Mouse (Mus musculus) intestine, embryonic 16.5 days (tissue): ENCODE measurements around the gene Gtf3c4. TPM values are rescaled to one million over a fixed set of nuclear protein-coding genes. Genes with fewer than 3 reads are reported as not detected.

ENCODE experiments used
- ATAC-seq: fragments of 200-750 bp; cut with Nextera tagmentation; 2 replicates; pipeline ENCODE4 v1.8.0; 2017; ENCODE audit warnings: moderate TSS enrichment, moderate library complexity
- H3K27ac ChIP-seq: fragments of 300-500 bp; sonication (generic); 2 replicates; pipeline ENCODE4 v1.5.1; 2014; ENCODE audit warnings: mild to moderate bottlenecking, low read length
- H3K27me3 ChIP-seq: fragments of 300-500 bp; sonication (generic); replicated peaks from 2 replicates; pipeline ENCODE4 v1.6.1; 2014; ENCODE audit warnings: low read length, control low read depth, mixed read lengths; ENCODE audit not compliant: control insufficient read depth, insufficient read depth
- H3K36me3 ChIP-seq: fragments of 300-500 bp; sonication (generic); 2 replicates; pipeline ENCODE4 v1.6.1; 2014; ENCODE audit warnings: low read length, control low read depth; ENCODE audit not compliant: control insufficient read depth, insufficient read depth
- H3K4me1 ChIP-seq: fragments of 300-500 bp; sonication (generic); 2 replicates; pipeline ENCODE4 v1.6.1; 2014; ENCODE audit warnings: low read length, control low read depth, mixed read lengths; ENCODE audit not compliant: control insufficient read depth, insufficient read depth
- H3K4me2 ChIP-seq: fragments of 300-500 bp; sonication (generic); 2 replicates; pipeline ENCODE4 v1.6.1; 2014; ENCODE audit warnings: low read depth, low read length, control low read depth
- H3K4me3 ChIP-seq: fragments of 300-500 bp; sonication (generic); 2 replicates; pipeline ENCODE4 v1.5.1; 2014; ENCODE audit warnings: mild to moderate bottlenecking, low read length
- H3K9ac ChIP-seq: fragments of 300-500 bp; sonication (generic); 2 replicates; pipeline ENCODE4 v1.6.1; 2014; ENCODE audit warnings: low read depth, low read length
- H3K9me3 ChIP-seq: fragments of 300-500 bp; sonication (generic); 2 replicates; pipeline ENCODE4 v1.6.1; 2016; ENCODE audit warnings: low read length, control low read depth; ENCODE audit not compliant: control insufficient read depth
- WGBS: fragments of 180-500 bp; shearing (Covaris S2); extraction: QIAGEN DNeasy Blood & Tissue Kit; methylation state at CpG from one replicate; pipeline ENCODE4 v1.1.7; 2014; 5-methylcytosine and 5-hydroxymethylcytosine counted together
- polyA plus RNA-seq: library from polyadenylated mRNA; unstranded; fragments of >200 nt; fragmentation: Nextera tagmentation; extraction: Ambion mirVana; gene quantifications from 2 replicates; pipeline ENCODE4 v1.2.1, GENCODE M21; 2015

Gtf3c4 gene
- polyA plus RNA-seq, 1 experiment from 2014 or later: 7.1 TPM

DNA sequence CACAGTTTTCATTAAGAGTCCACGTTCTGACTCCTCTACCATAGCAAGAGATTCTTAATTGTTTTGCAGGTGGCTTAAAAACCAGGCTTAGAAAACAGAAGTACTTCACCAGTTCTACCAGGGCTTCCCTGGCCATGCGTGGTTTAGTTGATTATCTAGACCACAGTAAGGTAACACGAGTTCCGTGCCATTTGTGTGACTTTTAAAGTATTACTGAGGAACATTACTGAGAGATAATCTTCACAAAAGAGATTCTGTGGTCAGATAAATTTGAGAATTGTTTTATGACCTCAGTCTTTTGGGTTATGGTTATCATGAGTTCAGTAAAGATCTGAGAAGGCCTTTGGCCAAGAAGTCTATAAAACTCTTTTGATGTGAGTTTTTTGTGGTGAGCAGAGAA, 19.1 kb upstream of the Gtf3c4 start:
- Histone ChIP-seq H3K4me1 (no peaks in the 10 kb centered on the region), H3K36me3 (no peaks in the 10 kb centered on the region; the same call in 1 of the 2 replicates)

DNA sequence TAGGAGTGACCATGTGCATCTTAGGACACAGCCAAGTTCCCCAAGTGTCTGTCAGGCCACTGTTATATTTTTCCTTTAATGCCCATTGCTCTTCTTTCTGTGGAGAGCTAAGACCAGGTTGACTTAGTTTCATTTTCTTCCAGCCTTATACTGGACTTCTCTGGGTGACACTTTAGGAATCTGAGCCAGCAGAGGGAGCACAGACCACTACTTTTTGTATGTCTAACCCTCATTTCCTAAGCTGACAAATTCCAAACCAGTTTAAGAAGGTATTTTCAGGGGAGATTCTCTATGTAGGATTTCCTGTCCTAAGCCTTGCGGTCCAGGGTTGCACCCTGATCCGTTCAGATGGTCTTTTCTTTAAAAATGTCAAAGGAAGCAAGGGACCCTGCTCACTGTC, 15.6 kb upstream of the Gtf3c4 start:
- ATAC-seq: no peak
- no peaks in the 10 kb centered on the region for H3K27me3 ChIP-seq
- no peak overlapping the region for H3K9ac ChIP-seq
- H3K9me3 ChIP-seq: no peaks in the 10 kb centered on the region
- no peak overlapping the region for H3K4me3 ChIP-seq
- no peak overlapping the region for H3K4me2 ChIP-seq
- WGBS: 96% methylated on average over 2 of the region's 2 CpGs
- no peak overlapping the region for H3K27ac ChIP-seq
- H3K4me1 ChIP-seq: no peaks in the 10 kb centered on the region
- no peaks in the 10 kb centered on the region for H3K36me3 ChIP-seq

More for the DNA sequence above, 19.1 kb upstream of the Gtf3c4 start:
- no peak overlapping the region for H3K4me2 ChIP-seq
- 76% methylated on average over 4 of the region's 4 CpGs for WGBS
- no peak overlapping the region for H3K9ac ChIP-seq
- no peaks in the 10 kb centered on the region for H3K27me3 ChIP-seq
- no peaks in the 10 kb centered on the region for H3K9me3 ChIP-seq
- no peak overlapping the region for H3K4me3 ChIP-seq
- ATAC-seq: no peak
- H3K27ac ChIP-seq: no peak overlapping the region

DNA sequence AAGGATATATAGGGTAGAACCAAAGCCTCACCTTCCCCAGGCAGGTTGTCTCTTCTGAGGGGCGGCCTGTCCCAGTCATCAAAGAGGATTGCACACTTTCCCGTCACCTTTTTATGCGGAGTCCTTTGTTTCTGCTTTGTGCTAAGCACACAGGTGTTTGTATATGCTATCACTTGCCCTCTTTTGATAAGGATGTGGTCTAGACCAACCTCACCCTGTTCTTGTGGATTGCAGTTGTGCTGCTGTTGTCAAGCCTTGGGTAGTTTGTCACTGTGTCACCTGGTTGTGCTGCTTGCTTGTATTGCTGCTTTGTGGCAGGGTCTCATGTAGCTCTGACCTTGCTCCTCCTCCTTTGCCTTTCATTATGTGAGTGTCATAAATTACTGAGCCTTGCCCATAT, 12.4 kb upstream of the Gtf3c4 start:
- WGBS: 85% methylated on average over 3 of the region's 3 CpGs
- ATAC-seq: no peak
- Histone ChIP-seq H3K4me2 (no peak overlapping the region), H3K9me3 (no peaks in the 10 kb centered on the region), H3K36me3 (no peaks in the 10 kb centered on the region), H3K4me3 (no peak overlapping the region), H3K27me3 (no peaks in the 10 kb centered on the region), H3K27ac (no peak overlapping the region), H3K9ac (no peak overlapping the region), H3K4me1 (no peaks in the 10 kb centered on the region)

DNA sequence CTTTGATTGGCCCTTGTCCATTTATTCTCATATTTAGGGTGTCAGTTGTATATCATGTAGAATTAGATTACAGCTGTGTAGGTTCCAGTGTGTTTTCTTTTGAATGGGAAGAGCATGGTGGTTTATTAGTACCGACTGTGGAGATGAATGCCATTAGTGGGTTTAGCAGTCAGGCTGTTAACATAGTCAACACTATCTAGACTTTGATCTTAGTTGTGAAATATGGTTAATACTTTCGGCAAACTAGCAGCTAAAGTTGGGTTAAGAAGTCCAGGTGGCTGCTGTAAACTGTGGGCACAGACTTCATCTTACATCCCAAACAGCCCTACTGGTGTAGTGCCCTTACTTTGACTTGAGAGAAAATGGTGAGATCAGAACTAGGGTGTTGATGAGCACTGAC, 8.7 kb upstream of the Gtf3c4 start:
- Histone ChIP-seq H3K27me3 (no peaks in the 10 kb centered on the region), H3K9me3 (no peaks in the 10 kb centered on the region), H3K4me1 (no peaks in the 10 kb centered on the region), H3K27ac (no peak overlapping the region), H3K36me3 (peaks cover 11% of the 10 kb centered on the region; the same call in 1 of the 2 replicates), H3K4me3 (no peak overlapping the region), H3K9ac (no peak overlapping the region), H3K4me2 (no peak overlapping the region)
- ATAC-seq: no peak
- WGBS: 76% methylated on average over 2 of the region's 2 CpGs

DNA sequence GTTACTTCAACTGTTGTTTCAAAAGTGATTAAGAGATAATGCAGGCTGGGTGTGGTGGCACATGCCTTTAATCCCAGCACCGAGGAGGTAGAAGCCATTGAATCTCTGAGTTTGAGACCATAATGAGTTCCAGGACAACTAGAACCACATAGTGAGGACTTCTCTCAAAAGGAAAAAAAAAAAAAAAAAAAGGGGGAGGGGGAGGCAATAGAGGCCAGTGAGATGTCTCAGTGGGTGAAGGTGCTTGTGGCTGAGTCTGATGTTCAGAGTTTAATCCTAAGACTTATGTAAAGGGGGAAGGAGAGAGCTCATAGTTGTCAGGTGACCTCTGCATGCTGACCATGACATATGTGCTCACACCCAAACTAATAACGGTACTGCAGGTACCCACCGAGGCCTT, 1.9 kb upstream of the Gtf3c4 start:
- no peak for ATAC-seq
- H3K4me3 ChIP-seq: no peak overlapping the region; the same call in 1 of the 2 replicates

GRCm38 (mm10) chr2:28839501-28840221, 499 bp downstream of the Gtf3c4 start:
- H3K27ac ChIP-seq: peak overlapping the region; percentile 94
- no peaks in the 10 kb centered on the region for H3K9me3 ChIP-seq
- H3K9ac ChIP-seq: peak overlapping the region; percentile 90
- no peaks in the 10 kb centered on the region for H3K36me3 ChIP-seq
- H3K4me3 ChIP-seq: peak overlapping the region; percentile 96
- WGBS: under 1% methylated on average over 53 of the region's 53 CpGs
- H3K4me1 ChIP-seq: peaks cover 27% of the 10 kb centered on the region
- peak overlapping the region; percentile 88 for H3K4me2 ChIP-seq
- ATAC-seq: peak; percentile 53
- no peaks in the 10 kb centered on the region for H3K27me3 ChIP-seq

More for the DNA sequence above, 1.9 kb upstream of the Gtf3c4 start:
- Histone ChIP-seq H3K27me3 (no peaks in the 10 kb centered on the region), H3K9me3 (no peaks in the 10 kb centered on the region), H3K4me1 (peaks cover 25% of the 10 kb centered on the region), H3K4me2 (peak overlapping the region; percentile 88), H3K36me3 (peaks cover 7% of the 10 kb centered on the region; the same call in 1 of the 2 replicates), H3K9ac (no peak overlapping the region), H3K27ac (no peak overlapping the region)
- WGBS: 54% methylated on average over 3 of the region's 3 CpGs

DNA sequence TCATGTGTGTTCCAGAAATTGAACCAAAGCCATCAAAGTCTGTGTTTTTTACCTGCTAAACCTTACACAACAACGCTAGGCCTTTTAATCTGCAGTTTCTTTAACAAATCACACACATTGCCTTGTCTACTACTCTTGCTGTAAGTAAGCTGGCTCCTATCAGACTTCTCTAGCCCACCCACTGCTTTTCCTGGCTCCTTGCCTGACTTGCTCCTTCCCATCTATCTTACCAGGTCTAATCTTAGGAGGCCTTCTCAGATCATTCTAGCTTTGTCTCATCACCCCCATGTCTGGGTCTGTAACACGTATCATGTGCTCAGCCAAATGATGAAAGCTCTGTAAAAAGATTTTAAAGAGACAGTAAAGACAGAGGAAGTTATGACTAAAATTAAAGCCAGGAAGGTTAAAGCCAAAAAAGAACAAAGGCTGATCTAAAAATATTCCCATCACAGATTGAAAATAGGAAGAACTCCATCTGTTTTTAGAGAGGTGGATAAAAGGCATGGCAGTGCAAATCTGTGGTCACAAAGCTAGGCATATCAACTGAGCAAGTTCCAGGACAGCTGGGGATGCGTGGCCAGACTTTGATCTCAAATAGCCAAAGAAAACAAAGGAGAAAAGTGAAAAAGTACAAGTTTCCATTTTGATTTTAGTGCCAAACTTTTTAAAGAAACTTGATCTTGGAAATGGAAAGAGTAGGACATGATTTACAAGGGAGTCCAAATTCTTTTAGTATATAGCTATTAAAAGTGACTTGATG, 3.8 kb downstream of the Gtf3c4 start:
- H3K4me1 ChIP-seq: peaks cover 19% of the 10 kb centered on the region
- no peak overlapping the region for H3K9ac ChIP-seq
- H3K4me3 ChIP-seq: no peak overlapping the region
- no peak overlapping the region for H3K4me2 ChIP-seq
- ATAC-seq: no peak
- H3K36me3 ChIP-seq: peaks cover 11% of the 10 kb centered on the region
- no peak overlapping the region for H3K27ac ChIP-seq
- 58% methylated on average over 3 of the region's 3 CpGs for WGBS
- H3K9me3 ChIP-seq: no peaks in the 10 kb centered on the region
- H3K27me3 ChIP-seq: no peaks in the 10 kb centered on the region

DNA sequence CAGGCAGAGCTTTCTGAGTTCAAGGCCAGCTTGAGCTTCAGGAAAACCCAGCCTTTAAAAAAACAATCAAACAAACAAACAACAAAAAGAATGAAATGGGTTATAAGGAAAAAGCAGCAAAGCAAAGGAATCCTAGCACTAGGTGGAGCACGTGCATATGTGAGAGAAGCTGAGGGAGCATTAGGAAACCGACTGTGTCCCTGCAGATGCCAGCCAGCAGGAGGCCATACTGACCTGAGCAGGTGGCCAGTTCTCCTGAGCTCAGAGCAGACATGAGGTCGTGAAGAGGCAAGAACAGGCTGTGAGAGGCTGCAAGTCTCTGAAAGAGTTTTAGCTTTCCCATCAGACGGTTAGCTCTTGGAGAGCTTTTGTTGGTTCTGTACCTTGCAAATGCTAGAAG, 10.9 kb downstream of the Gtf3c4 start:
- no peaks in the 10 kb centered on the region for H3K4me1 ChIP-seq
- no peak overlapping the region for H3K27ac ChIP-seq
- no peaks in the 10 kb centered on the region for H3K9me3 ChIP-seq
- no peak for ATAC-seq
- H3K9ac ChIP-seq: no peak overlapping the region
- H3K36me3 ChIP-seq: peaks cover 20% of the 10 kb centered on the region
- 34% methylated on average over 4 of the region's 4 CpGs for WGBS
- H3K4me3 ChIP-seq: no peak overlapping the region
- H3K4me2 ChIP-seq: no peak overlapping the region
- H3K27me3 ChIP-seq: no peaks in the 10 kb centered on the region

GRCm38 (mm10) chr2:28818866-28819265, 21.3 kb downstream of the Gtf3c4 start:
- Histone ChIP-seq H3K9ac (no peak overlapping the region), H3K36me3 (no peaks in the 10 kb centered on the region), H3K27ac (no peak overlapping the region), H3K27me3 (no peaks in the 10 kb centered on the region), H3K4me2 (no peak overlapping the region), H3K9me3 (no peaks in the 10 kb centered on the region), H3K4me3 (no peak overlapping the region), H3K4me1 (no peaks in the 10 kb centered on the region)
- ATAC-seq: no peak
- WGBS: 72% methylated on average over 4 of the region's 4 CpGs
